Mouse (Mus musculus) liver, embryonic 14.5 days (tissue): ENCODE data around the gene Mapk8ip2. TPM values are rescaled to one million over a fixed set of nuclear protein-coding genes. Genes with fewer than 3 reads are reported as not detected.

Source experiments
- ATAC-seq: fragments of 200-750 bp; cut with Nextera tagmentation; 2 replicates; pipeline ENCODE4 v1.8.0; 2017; ENCODE audit warnings: moderate number of reproducible peaks, mild to moderate bottlenecking, moderate library complexity; ENCODE audit not compliant: insufficient read depth
- DNase-seq, 3 experiments: peaks; one replicate each; pipeline ENCODE4 v3.0.0-alpha.2; 2012 to 2013; ENCODE audit warnings: low read depth in 3 of 3, low spot score in 3 of 3
- H3K27ac ChIP-seq: fragments of 300-500 bp; sonication (generic); 2 replicates; pipeline ENCODE4 v1.5.1; 2014; ENCODE audit warnings: moderate library complexity, mild to moderate bottlenecking, control low read depth, inconsistent platforms
- H3K27me3 ChIP-seq: fragments of 300-500 bp; sonication (generic); 2 replicates; pipeline ENCODE4 v1.6.1; 2014; ENCODE audit warnings: mild to moderate bottlenecking, low read length, moderate library complexity; ENCODE audit not compliant: control insufficient read depth, insufficient read depth
- H3K36me3 ChIP-seq: fragments of 300-500 bp; sonication (generic); replicated peaks from 2 replicates; pipeline ENCODE4 v1.6.1; 2014; ENCODE audit warnings: low read depth; ENCODE audit not compliant: control insufficient read depth, insufficient read depth
- H3K4me1 ChIP-seq, 2 experiments: fragments of 200-500 bp in 1 of 2; fragments of 300-500 bp in 1 of 2; sonication (generic) in 1 of 2; replicated peaks; 2 replicates each; pipeline ENCODE4 v1.6.1; 2012 to 2014; ENCODE audit warnings: antibody characterized with exemption in 1 of 2, inconsistent platforms in 1 of 2, low read length in 1 of 2; ENCODE audit not compliant: control insufficient read depth in 2 of 2, insufficient read depth in 2 of 2
- H3K4me2 ChIP-seq: fragments of 300-500 bp; sonication (generic); 2 replicates; pipeline ENCODE4 v1.6.1; 2014; ENCODE audit warnings: low read depth, mild to moderate bottlenecking, control low read depth, moderate library complexity
- H3K4me3 ChIP-seq, 2 experiments: fragments of 200-500 bp in 1 of 2; fragments of 300-500 bp in 1 of 2; sonication (generic) in 1 of 2; 2 replicates each; pipeline ENCODE4 v1.5.1; 2012 to 2014; ENCODE audit warnings: low read depth in 2 of 2, low read length in 2 of 2, mild to moderate bottlenecking in 2 of 2, control low read depth in 1 of 2, inconsistent platforms in 1 of 2, moderate library complexity in 1 of 2; ENCODE audit not compliant: insufficient read depth in 1 of 2
- H3K9ac ChIP-seq: fragments of 300-500 bp; sonication (generic); replicated peaks from 2 replicates; pipeline ENCODE4 v1.6.1; 2014; ENCODE audit warnings: mild to moderate bottlenecking, control low read depth, moderate library complexity
- H3K9me3 ChIP-seq: fragments of 300-500 bp; sonication (generic); 2 replicates; pipeline ENCODE4 v1.6.1; 2016; ENCODE audit warnings: low read length, mixed read lengths; ENCODE audit not compliant: control insufficient read depth
- CTCF ChIP-seq: IDR thresholded peaks from 2 replicates; pipeline ENCODE4 v1.5.1; 2016; ENCODE audit warnings: antibody characterized with exemption, low read depth, control low read depth
- EP300 ChIP-seq: IDR thresholded peaks from 2 replicates; pipeline ENCODE4 v1.6.1; 2016; ENCODE audit warnings: antibody characterized with exemption, low read depth
- WGBS: fragments of 180-500 bp; shearing (Covaris S2); extraction: QIAGEN DNeasy Blood & Tissue Kit; methylation state at CpG from one replicate; pipeline ENCODE4 v1.1.7; 2014; ENCODE audit not compliant: insufficient replicate concordance; 5-methylcytosine and 5-hydroxymethylcytosine counted together
- polyA plus RNA-seq, 2 experiments: library from polyadenylated mRNA; depleted of rRNA in 1 of 2; stranded (reverse) in 1 of 2; unstranded in 1 of 2; fragments of >200 nt; fragmentation: Nextera tagmentation in 1 of 2; extraction: Ambion mirVana in 1 of 2; gene quantifications; 2 replicates each; pipeline versions ENCODE4 v1.2.1 to v1.2.3; 2012 to 2014

The Mapk8ip2 gene
- polyA plus RNA-seq, 2 experiments: 0.02 TPM; not detected in 1

DNA sequence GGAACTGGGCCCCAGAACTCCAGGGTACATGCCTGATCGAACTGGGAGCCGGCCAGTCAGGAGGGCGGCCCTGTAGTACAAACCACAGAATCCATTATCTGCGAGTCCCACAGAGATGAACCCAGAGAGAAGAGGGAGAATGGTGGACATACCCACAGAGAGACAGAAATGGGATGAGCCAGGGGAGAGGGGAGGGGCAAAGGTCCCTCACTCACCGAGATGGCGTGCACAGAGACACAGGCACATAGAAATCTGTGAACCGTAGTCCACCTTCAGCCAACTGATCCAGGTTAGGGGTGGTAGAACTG is 21.5 kb downstream of the Mapk8ip2 start:
- 32% methylated on average over 7 of the region's 7 CpGs for WGBS
- Histone ChIP-seq H3K4me2 (peak overlapping the region; percentile 91), H3K4me1 (peaks cover 6 to 15% of the 10 kb centered on the region in 2 experiments), H3K27me3 (no peaks in the 10 kb centered on the region), H3K9ac (no peak overlapping the region), H3K36me3 (no peaks in the 10 kb centered on the region), H3K4me3 (peak overlapping the region; percentile 62 to 64; a peak in 3 of 4 replicates), H3K27ac (no peak overlapping the region), H3K9me3 (no peaks in the 10 kb centered on the region)
- no peak for DNase-seq
- ATAC-seq: no peak
- TF ChIP-seq CTCF (no peak), EP300 (no peak)

DNA sequence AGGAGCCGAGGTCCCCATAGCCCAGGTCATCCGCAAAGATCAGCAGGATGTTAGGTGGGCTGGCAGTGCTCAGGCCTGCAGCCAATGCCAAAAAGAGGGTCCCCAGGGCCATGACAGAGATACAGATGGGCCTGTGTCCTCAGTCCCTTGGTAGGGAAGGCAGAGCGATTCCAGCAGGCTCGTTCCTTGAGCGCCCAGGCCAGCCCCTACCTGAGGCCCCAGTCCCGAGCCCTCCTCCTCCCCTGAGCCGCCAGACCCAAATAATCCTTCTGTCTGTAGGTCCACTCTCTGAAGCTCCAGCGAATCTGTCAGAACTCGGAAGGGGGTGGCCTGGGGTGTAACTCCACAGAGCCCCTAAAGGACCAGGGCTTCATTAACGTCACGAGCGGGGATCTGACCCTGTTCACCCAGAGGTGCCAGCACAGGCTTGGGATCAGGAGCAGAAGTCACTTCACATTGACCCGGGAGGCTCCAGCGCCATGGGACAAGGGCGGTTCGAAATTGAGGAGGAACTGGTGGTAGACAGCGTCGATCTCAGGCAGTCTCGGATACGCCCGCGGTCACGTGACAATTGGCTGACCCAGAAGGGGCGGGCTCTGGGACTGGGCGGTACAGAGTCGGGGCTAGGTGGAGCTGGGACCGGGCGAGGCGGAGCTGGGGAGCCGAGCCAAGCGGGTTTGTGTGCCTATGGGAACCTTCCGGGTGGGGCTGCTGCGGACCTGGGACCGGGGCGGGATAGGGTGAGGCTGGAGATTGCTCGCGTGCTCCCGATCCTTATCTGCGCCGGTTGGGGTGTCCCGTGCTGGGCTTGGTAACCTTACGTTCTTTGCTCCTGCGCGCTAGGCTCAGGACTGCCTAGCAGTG is 22.1 kb downstream of the Mapk8ip2 start:
- no peaks in the 10 kb centered on the region for H3K27me3 ChIP-seq
- H3K27ac ChIP-seq: peak overlapping the region; percentile 37
- TF ChIP-seq EP300 (no peak), CTCF (no peak)

GRCm38 (mm10) chr15:89476475-89476815 is 22.7 kb downstream of the Mapk8ip2 start:
- ATAC-seq: no peak
- H3K4me2 ChIP-seq: peak overlapping the region; percentile 91
- no peak for DNase-seq
- H3K4me1 ChIP-seq: peaks cover 6 to 15% of the 10 kb centered on the region in 2 experiments
- H3K4me3 ChIP-seq: peak overlapping the region; percentile 62 to 73
- peak overlapping the region; percentile 37 for H3K27ac ChIP-seq
- H3K27me3 ChIP-seq: no peaks in the 10 kb centered on the region
- H3K9ac ChIP-seq: peak overlapping the region; percentile 48
- WGBS: 7% methylated on average over 5 of the region's 5 CpGs
- H3K9me3 ChIP-seq: no peaks in the 10 kb centered on the region
- TF ChIP-seq EP300 (no peak), CTCF (no peak)
- no peaks in the 10 kb centered on the region for H3K36me3 ChIP-seq

More for the DNA sequence above, 22.1 kb downstream of the Mapk8ip2 start:
- ATAC-seq (peak; percentile 95), DNase-seq (peak; percentile 87 to 89 (median 88))
- H3K9ac ChIP-seq: peak overlapping the region; percentile 48
- peak overlapping the region; percentile 62 to 73 for H3K4me3 ChIP-seq
- H3K9me3 ChIP-seq: no peaks in the 10 kb centered on the region
- H3K4me2 ChIP-seq: peak overlapping the region; percentile 91
- H3K36me3 ChIP-seq: no peaks in the 10 kb centered on the region
- peaks cover 6 to 15% of the 10 kb centered on the region in 2 experiments for H3K4me1 ChIP-seq
- 9% methylated on average over 44 of the region's 44 CpGs for WGBS

- Histone ChIP-seq H3K27me3 (no peaks in the 10 kb centered on the region), H3K36me3 (no peaks in the 10 kb centered on the region), H3K4me1 (peaks cover 6 to 15% of the 10 kb centered on the region in 2 experiments), H3K4me2 (peak within 1 kb of the TSS; percentile 91), H3K9ac (peak within 1 kb of the TSS; percentile 48), H3K4me3 (peak within 1 kb of the TSS; percentile 62 to 73), H3K27ac (peak within 1 kb of the TSS; percentile 37), H3K9me3 (no peaks in the 10 kb centered on the region)
- WGBS: 23% methylated on average over 9 of the region's 9 CpGs
- no peak for DNase-seq
- no peak for ATAC-seq
- no peak for TF ChIP-seq EP300
- no peak for TF ChIP-seq CTCF
Observed at GRCm38 (mm10) chr15:89477091-89477491, 23.4 kb downstream of the Mapk8ip2 start, which contains the start of gene Arsa. Arsa (minus strand) TSS chr15:89477425.

- Histone ChIP-seq H3K4me3 (no peak overlapping the region), H3K36me3 (no peaks in the 10 kb centered on the region)
- ATAC-seq: no peak
Observed at GRCm38 (mm10) chr15:89477806-89478205, 24.1 kb downstream of the Mapk8ip2 start.

More at GRCm38 (mm10) chr15:89477806-89478205, 24.1 kb downstream of the Mapk8ip2 start:
- no peak overlapping the region for H3K27ac ChIP-seq
- WGBS: 55% methylated on average over 8 of the region's 8 CpGs
- TF ChIP-seq EP300: no peak
- no peak for TF ChIP-seq CTCF
- H3K9ac ChIP-seq: no peak overlapping the region
- H3K9me3 ChIP-seq: no peaks in the 10 kb centered on the region
- H3K4me1 ChIP-seq: peaks cover 6 to 15% of the 10 kb centered on the region in 2 experiments
- no peak for DNase-seq
- H3K27me3 ChIP-seq: no peaks in the 10 kb centered on the region
- H3K4me2 ChIP-seq: no peak overlapping the region
